Mouse (Mus musculus) testis, adult 2 months (tissue): ENCODE data around the gene Ctc1.

Experiments used
- CTCF ChIP-seq: fragments of 200-500 bp; IDR thresholded peaks from 2 replicates; pipeline ENCODE4 v1.5.1; 2012; ENCODE audit warnings: low read depth, mild to moderate bottlenecking, inconsistent platforms, low read length, moderate library complexity; ENCODE audit not compliant: control insufficient read depth, insufficient read depth, insufficient replicate concordance
- POLR2A ChIP-seq: fragments of 200-500 bp; IDR thresholded peaks from 2 replicates; pipeline ENCODE4 v1.6.1; 2012; ENCODE audit warnings: low read depth, mild to moderate bottlenecking, inconsistent platforms, low read length, moderate library complexity; ENCODE audit not compliant: control insufficient read depth

GRCm38 (mm10) chr11:69035411-69035810 is 19.7 kb downstream of the Ctc1 start:
- TF ChIP-seq CTCF (no peak), POLR2A (no peak)
